Mouse (Mus musculus): ENCODE results near the gene March6.

DNA sequence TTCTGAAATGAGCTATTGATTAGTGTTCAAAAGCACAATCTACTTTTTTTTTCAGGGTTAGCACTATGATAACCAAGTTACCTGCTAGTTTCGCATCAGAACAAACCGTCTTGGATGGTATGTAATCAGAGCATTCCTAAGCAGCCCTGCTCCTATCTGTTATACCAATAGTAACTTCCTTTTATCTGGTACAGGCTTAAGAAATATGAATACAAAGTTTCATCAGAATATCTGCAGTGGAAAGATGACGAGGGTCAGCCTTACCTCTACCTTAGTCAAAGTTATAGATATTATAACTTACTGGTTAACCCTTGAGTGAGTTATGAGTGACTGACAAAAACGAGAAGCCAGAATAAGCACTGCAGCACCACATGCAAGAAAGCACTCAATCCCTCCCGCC is 64.6 kb downstream of the March6 start:
- TF ChIP-seq ZNF384 (IDR thresholded peaks at IDR 0.05; ENCODE audit: low read depth, low read length) (no peak), MAFK (IDR thresholded peaks at IDR 0.05; ENCODE audit: insufficient read depth, low read depth, low read length) (no peak), HCFC1 (IDR thresholded peaks at IDR 0.05; ENCODE audit: borderline replicate concordance, insufficient read depth, low read length) (no peak)

Data from ES-E14 (cell line).